Mouse (Mus musculus) embryonic facial prominence, embryonic 12.5 days (tissue): Measurements from ENCODE around the gene Vps41. TPM values are rescaled to one million over a fixed set of nuclear protein-coding genes. Genes with fewer than 3 reads are reported as not detected.
A peak's percentile ranks its signal among the peaks of the same experiment; 100 is the strongest.

Experiments
- ATAC-seq: fragments of 200-750 bp; cut with Nextera tagmentation; 2 replicates; pipeline ENCODE4 v1.8.0; 2017; ENCODE audit not compliant: insufficient number of reproducible peaks, insufficient read depth, low FRiP score, low TSS enrichment
- H3K27ac ChIP-seq: fragments of 300-500 bp; sonication (generic); 2 replicates; pipeline ENCODE4 v1.5.1; 2016; ENCODE audit warnings: mild to moderate bottlenecking
- H3K27me3 ChIP-seq: fragments of 300-500 bp; sonication (generic); 2 replicates; pipeline ENCODE4 v1.6.1; 2016; ENCODE audit warnings: mild to moderate bottlenecking, moderate library complexity
- H3K36me3 ChIP-seq: fragments of 300-500 bp; sonication (generic); 2 replicates; pipeline ENCODE4 v1.6.1; 2016; ENCODE audit warnings: mild to moderate bottlenecking
- H3K4me1 ChIP-seq: fragments of 300-500 bp; sonication (generic); 2 replicates; pipeline ENCODE4 v1.6.1; 2016
- H3K4me2 ChIP-seq: fragments of 300-500 bp; sonication (generic); replicated peaks from 2 replicates; pipeline ENCODE4 v1.6.1; 2016; ENCODE audit warnings: mild to moderate bottlenecking, moderate library complexity
- H3K4me3 ChIP-seq: fragments of 300-500 bp; sonication (generic); 2 replicates; pipeline ENCODE4 v1.5.1; 2016; ENCODE audit warnings: mild to moderate bottlenecking
- H3K9ac ChIP-seq: fragments of 300-500 bp; sonication (generic); 2 replicates; pipeline ENCODE4 v1.6.1; 2016; ENCODE audit warnings: mild to moderate bottlenecking, moderate library complexity
- H3K9me3 ChIP-seq: fragments of 300-500 bp; sonication (generic); 2 replicates; pipeline ENCODE4 v1.6.1; 2016; ENCODE audit warnings: mild to moderate bottlenecking, moderate library complexity
- WGBS: fragments of 180-500 bp; shearing (Covaris S2); methylation state at CpG from one replicate; pipeline ENCODE4 v1.1.7; 2016; 5-methylcytosine and 5-hydroxymethylcytosine counted together
- polyA plus RNA-seq: library from polyadenylated mRNA; unstranded; fragments of >200 nt; fragmentation: Nextera tagmentation; extraction: Ambion mirVana; gene quantifications from 2 replicates; pipeline ENCODE4 v1.2.1, GENCODE M21; 2016

Vps41 gene
- polyA plus RNA-seq: 78.2 and 78.8 TPM in 2 replicates

DNA sequence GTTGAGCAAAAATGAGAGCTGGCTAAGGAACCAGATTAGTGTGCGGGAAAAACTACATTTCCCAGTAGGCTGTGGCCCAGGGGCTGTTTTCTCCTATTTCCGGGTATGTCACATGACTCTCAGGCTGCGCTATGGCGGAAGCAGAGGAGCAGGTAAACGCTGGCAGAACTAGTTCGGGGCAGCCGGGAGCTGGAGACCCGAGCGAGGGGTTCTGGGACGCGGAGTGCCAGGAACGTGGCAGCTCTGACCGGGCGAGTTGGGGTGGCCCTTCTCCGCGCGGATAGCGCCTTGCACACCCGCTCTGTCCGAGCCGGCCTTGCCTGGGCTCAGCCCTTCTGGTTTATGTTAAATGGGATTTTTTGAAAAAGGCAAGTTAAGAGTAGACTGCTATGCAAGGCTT lies at the start of gene Vps41:
Gene Vps41, plus strand, starts transcription at position 102 of the 400 bp plus-strand sequence.
- H3K27ac ChIP-seq: no peak within 1 kb of the TSS
- no peaks in the 10 kb centered on the region for H3K9me3 ChIP-seq
- H3K4me1 ChIP-seq: 0 out of 2 replicates have a peak, but pooled peaks cover 3% of the 10 kb centered on the region
- peak within 1 kb of the TSS; percentile 68 for H3K9ac ChIP-seq
- no peaks in the 10 kb centered on the region for H3K36me3 ChIP-seq
- H3K27me3 ChIP-seq: no peaks in the 10 kb centered on the region
- under 1% methylated on average over 21 of the region's 21 CpGs for WGBS
- H3K4me2 ChIP-seq: peak within 1 kb of the TSS; percentile 53
- ATAC-seq: peak; percentile 98
- H3K4me3 ChIP-seq: peak within 1 kb of the TSS; percentile 83

DNA sequence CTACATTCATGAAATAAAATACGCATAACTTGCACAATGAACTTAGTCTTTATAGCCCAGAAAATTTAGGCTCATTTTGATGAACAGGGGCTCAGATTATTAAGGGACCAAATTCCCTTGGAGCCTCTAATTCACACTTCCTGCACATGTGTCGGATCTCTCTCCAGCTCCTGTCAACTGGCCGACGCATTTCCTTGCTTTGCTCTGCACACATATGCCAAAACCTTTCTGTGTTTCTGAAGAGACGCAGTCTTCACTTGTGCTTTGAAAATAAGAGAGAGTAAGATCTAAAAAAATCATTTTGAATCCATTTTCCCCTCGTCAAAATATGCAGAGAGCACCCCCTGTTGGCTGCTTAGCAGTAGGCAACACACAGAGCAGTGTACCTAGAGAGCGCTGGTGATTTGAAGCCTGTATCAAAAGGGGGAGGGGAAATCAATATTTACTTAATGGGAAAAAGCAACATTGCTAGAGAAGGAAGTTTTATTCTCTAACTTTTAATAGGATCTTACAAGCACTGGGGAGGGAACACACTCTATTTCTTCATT lies 18.5 kb upstream of the Vps41 start:
- WGBS: 37% methylated on average over 7 of the region's 7 CpGs
- Histone ChIP-seq H3K4me1 (no peaks in the 10 kb centered on the region), H3K9ac (no peak overlapping the region), H3K4me2 (no peak overlapping the region), H3K4me3 (no peak overlapping the region), H3K9me3 (no peaks in the 10 kb centered on the region), H3K27ac (no peak overlapping the region), H3K36me3 (no peaks in the 10 kb centered on the region), H3K27me3 (no peaks in the 10 kb centered on the region)
- no peak for ATAC-seq

DNA sequence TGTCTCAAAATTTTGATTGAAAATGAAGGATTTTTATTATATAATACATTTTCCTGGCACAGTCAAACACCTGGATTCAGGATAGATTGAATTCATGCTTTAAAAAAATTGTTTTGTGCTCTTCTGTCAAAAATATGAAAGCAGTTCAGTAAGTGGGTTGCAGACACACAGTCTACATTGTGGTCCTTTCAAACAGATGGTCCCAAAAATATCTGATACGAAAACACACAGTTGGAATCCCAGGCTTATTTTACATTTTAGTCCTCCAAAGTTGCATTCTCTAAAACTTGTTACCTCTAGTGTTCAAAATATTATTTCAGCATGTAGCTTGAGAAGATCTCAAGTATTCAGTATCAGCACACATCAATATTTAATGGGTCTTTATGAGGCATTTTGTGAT lies 5.4 kb upstream of the Vps41 start:
- Histone ChIP-seq H3K4me3 (no peak overlapping the region), H3K4me2 (no peak overlapping the region), H3K27ac (no peak overlapping the region), H3K9me3 (no peaks in the 10 kb centered on the region), H3K27me3 (no peaks in the 10 kb centered on the region), H3K4me1 (no peaks in the 10 kb centered on the region), H3K9ac (no peak overlapping the region), H3K36me3 (no peaks in the 10 kb centered on the region)
- ATAC-seq: no peak
- WGBS: 83% methylated on average over 1 of the region's 1 CpGs

DNA sequence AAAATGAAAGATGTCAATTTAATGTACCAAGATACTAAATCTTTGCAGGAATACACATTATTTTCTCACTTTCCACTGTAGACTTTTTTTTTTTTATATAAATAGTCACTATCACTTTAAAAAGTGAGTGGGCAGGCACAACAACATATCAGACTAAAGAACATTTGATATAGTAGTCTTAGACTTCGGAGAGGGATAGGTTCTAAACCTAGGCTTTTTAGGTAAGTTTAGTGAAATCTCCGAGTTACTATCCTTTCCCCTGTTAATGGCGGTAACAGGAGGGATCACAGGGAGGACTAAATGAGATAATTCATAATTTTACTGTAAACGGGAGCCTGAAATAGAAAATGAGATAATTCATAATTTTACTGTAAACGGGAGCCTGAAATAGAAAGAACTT lies 379 bp upstream of the Vps41 start:
- H3K9me3 ChIP-seq: no peaks in the 10 kb centered on the region
- no peak overlapping the region for H3K27ac ChIP-seq
- no peak for ATAC-seq
- no peak overlapping the region for H3K4me3 ChIP-seq
- no peaks in the 10 kb centered on the region for H3K27me3 ChIP-seq
- peak overlapping the region; percentile 53; the same call in 1 of the 2 replicates for H3K4me2 ChIP-seq
- 44% methylated on average over 5 of the region's 5 CpGs for WGBS
- 0 out of 2 replicates have a peak, but pooled peaks cover 3% of the 10 kb centered on the region for H3K4me1 ChIP-seq
- no peaks in the 10 kb centered on the region for H3K36me3 ChIP-seq
- H3K9ac ChIP-seq: no peak overlapping the region

DNA sequence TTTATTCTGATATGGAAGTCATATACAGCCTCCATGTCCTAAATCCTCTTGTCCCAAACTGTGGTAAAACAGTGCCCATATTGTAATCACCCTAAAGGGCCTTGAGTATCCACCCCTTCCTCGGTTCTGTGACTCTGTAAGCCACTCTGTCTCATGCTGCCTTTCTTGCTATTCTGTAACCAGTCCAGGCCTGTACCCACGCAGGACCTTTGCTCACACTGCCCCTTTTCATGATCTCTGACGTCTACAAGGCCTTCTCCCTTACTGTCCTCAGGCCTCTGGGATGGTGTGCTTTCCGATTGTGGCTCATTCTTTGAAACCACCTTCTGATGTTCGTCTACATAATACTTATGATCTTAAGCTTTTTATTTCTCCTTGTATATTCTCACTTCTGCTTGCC lies 1.4 kb downstream of the Vps41 start:
- Histone ChIP-seq H3K27ac (no peak overlapping the region), H3K9me3 (no peaks in the 10 kb centered on the region), H3K9ac (no peak overlapping the region), H3K4me1 (0 out of 2 replicates have a peak, but pooled peaks cover 3% of the 10 kb centered on the region), H3K4me3 (no peak overlapping the region), H3K4me2 (no peak overlapping the region), H3K27me3 (no peaks in the 10 kb centered on the region), H3K36me3 (no peaks in the 10 kb centered on the region)
- no peak for ATAC-seq
- 78% methylated on average over 5 of the region's 5 CpGs for WGBS

DNA sequence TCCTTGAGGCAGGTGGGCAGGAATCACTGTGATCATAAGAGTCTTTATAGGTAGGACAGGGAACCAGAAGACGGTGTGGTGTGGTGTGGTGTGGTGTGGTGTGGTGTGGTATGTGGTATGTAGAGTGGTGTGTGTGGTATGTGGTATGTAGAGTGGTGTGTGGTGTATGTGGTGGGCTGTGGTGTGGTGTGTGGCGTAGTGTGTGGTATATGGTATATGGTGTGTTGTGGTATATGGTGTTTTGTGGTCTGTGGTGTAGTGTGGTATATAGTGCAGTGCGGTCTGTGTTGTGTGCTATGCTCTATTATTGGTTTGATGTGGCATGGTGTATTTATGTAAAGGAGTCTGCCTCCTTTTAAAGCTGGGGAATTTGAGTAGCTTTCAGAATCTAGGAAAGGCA lies 13.6 kb downstream of the Vps41 start:
- 0 out of 2 replicates have a peak, but pooled peaks have one; percentile 28 for ATAC-seq
- Histone ChIP-seq H3K36me3 (peaks cover 7% of the 10 kb centered on the region; the same call in 1 of the 2 replicates), H3K9ac (no peak overlapping the region), H3K4me3 (no peak overlapping the region), H3K4me2 (no peak overlapping the region), H3K4me1 (no peaks in the 10 kb centered on the region), H3K27ac (no peak overlapping the region), H3K27me3 (no peaks in the 10 kb centered on the region), H3K9me3 (no peaks in the 10 kb centered on the region)
- WGBS: 94% methylated on average over 3 of the region's 3 CpGs

DNA sequence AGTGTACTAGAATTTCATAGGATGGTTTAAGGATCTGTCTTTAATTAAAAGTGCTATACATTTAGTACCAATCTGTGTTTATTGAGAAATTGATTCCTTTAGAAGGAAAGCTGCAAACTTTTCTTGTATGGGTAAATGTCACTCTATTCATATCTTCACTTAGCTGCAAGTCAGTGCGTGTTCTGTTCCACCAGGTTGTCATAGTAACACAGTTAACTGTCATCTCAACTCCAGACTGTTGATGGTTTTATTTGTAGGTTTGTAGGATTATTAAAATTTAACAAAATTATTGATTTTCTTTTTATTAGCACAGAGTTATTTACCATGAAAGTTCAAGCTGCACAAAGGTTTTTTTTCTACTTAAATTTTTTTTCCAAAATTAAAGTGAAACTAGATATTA lies 19.5 kb downstream of the Vps41 start:
- Histone ChIP-seq H3K9ac (no peak overlapping the region), H3K9me3 (no peaks in the 10 kb centered on the region), H3K36me3 (peaks cover 22% of the 10 kb centered on the region), H3K4me2 (no peak overlapping the region), H3K4me1 (no peaks in the 10 kb centered on the region), H3K27ac (no peak overlapping the region), H3K4me3 (no peak overlapping the region), H3K27me3 (no peaks in the 10 kb centered on the region)
- WGBS: 85% methylated on average over 1 of the region's 1 CpGs
- no peak for ATAC-seq

DNA sequence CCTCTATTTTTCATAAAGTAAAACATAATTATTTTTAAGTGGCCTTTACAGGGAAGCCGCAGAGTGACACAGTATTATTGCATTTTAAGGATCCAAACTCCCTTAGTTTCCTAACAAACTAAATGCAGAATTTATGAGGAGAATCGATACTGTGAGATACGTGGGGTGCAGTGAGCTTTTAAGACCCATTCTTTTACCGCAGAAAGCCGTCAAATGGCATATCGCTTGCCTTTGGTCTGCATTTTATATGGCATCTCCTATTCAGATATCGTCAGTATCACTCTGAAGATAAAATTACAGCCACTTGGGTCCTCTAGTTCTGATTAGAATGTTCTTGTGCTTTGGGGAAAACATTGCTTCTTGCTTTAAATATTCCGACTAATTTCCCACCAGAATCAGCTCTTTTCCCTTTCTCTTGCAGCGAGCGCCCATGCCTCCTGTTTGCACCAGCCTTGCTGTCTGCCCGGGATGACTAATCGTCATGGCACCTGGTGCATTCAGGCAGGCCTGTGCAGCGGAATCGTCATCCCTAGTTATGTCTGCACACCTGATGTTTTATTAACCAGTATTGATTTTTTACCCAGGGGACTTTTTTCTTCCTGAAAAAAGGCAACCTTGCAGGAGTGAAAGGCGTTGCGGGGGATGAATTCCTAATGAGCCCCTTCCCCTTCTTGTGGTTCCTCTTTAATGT lies 26.6 kb downstream of the Vps41 start:
- no peak overlapping the region for H3K4me2 ChIP-seq
- H3K4me1 ChIP-seq: no peaks in the 10 kb centered on the region
- 86% methylated on average over 16 of the region's 16 CpGs for WGBS
- H3K27me3 ChIP-seq: no peaks in the 10 kb centered on the region
- ATAC-seq: no peak
- no peak overlapping the region for H3K27ac ChIP-seq
- H3K9ac ChIP-seq: no peak overlapping the region
- H3K9me3 ChIP-seq: no peaks in the 10 kb centered on the region
- peaks cover 23% of the 10 kb centered on the region for H3K36me3 ChIP-seq
- no peak overlapping the region for H3K4me3 ChIP-seq

DNA sequence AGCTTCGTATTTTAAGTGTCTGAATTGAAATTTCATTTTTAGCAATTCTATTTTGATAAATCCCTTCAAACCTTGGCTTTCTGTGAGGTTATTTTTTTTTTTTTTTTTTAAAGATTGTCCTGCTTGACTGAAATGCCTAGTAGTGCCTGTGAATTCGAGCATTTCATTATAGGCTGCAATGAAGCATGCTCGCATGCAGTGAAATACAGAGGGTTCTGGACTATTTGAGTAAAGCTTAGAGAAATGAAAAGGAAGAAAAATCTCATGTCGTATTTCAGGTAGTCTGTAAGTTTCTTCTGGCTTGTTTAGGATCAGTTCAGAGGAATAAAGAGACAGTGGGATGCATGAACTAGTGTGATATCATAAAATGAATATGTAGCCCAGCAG lies 27.2 kb downstream of the Vps41 start:
- 85% methylated on average over 4 of the region's 4 CpGs for WGBS
- H3K4me2 ChIP-seq: no peak overlapping the region
- no peak for ATAC-seq
- H3K4me1 ChIP-seq: no peaks in the 10 kb centered on the region
- no peak overlapping the region for H3K27ac ChIP-seq
- no peak overlapping the region for H3K9ac ChIP-seq
- H3K9me3 ChIP-seq: no peaks in the 10 kb centered on the region
- H3K27me3 ChIP-seq: no peaks in the 10 kb centered on the region
- peaks cover 23% of the 10 kb centered on the region for H3K36me3 ChIP-seq
- no peak overlapping the region for H3K4me3 ChIP-seq

DNA sequence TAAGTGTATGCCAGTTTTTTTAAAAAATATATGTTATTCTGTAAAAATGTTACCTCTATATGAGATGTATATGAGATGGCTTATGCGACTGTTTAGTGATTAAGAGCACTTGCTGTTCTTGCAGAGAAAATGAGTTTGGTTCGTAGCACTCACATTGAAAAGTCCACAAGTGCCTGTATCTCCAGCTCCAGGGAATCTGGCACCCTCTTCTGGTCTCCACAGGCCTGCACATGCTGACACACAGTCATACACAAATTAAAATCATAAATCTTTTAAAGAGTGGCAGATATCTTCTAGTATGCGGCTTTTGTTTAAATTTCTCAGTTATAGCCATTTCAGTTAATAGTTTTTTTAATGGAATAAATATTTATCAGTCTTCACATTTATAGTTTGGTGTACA lies 40.9 kb downstream of the Vps41 start:
- H3K9ac ChIP-seq: no peak overlapping the region
- no peaks in the 10 kb centered on the region for H3K27me3 ChIP-seq
- WGBS: 79% methylated on average over 3 of the region's 3 CpGs
- no peaks in the 10 kb centered on the region for H3K36me3 ChIP-seq
- no peaks in the 10 kb centered on the region for H3K9me3 ChIP-seq
- no peak for ATAC-seq
- H3K27ac ChIP-seq: no peak overlapping the region
- no peak overlapping the region for H3K4me2 ChIP-seq
- no peaks in the 10 kb centered on the region for H3K4me1 ChIP-seq
- no peak overlapping the region for H3K4me3 ChIP-seq

DNA sequence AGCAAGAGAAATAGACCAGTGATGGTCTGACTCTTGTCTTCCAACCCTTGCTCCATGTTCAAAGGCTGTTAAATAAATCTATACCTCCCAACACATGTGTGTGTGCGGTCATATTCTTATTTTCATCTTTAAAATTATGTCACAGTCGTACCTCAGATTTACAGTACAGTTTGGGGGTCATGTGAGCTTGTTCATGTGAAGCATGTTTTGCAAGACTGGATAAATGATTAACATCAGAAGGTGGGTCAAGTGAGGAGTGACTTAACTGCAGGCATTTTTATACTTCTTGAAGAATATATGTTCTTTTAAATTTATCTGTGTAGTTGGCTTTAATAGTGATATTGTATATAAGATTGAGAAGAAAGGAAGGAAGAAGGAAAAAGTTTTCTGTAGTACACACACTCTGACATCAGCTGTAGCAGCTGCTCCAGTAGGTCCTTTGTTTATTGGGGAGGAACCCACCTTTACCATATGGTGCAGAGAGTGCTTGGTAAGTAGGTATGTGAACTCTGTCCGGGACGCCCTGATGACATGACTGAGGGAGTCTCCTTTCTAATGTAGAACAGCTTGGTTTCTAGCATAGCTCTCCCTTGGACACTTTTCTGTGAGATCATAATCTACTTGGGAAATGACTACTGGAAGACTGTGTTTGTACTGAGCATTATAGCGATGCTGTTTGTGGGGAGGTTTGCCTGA lies 42.4 kb downstream of the Vps41 start:
- 86% methylated on average over 5 of the region's 5 CpGs for WGBS
- Histone ChIP-seq H3K4me1 (peaks cover 5% of the 10 kb centered on the region; the same call in 1 of the 2 replicates), H3K27me3 (no peaks in the 10 kb centered on the region), H3K4me3 (no peak overlapping the region), H3K36me3 (no peaks in the 10 kb centered on the region), H3K9me3 (no peaks in the 10 kb centered on the region), H3K27ac (no peak overlapping the region), H3K4me2 (no peak overlapping the region), H3K9ac (no peak overlapping the region)
- no peak for ATAC-seq

DNA sequence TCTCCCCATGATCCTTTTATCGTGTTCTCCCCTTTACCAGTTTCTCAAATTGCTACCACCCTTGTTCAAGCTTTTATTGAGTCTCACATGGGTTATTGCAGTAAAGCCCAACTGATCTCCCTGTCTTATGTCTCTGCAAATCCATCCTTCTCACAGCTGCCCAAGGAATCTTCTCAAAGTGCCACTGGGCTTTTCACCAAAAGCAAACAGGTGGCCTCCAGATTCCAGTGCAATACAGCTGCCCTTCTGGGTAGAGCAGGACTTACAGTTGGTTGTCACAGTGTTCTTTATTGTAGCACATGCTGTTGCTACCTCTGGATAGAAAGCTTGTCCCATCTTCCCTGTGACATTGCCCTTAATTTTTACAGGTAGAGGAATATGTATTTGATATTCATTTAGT lies 44.4 kb downstream of the Vps41 start:
- Histone ChIP-seq H3K36me3 (no peaks in the 10 kb centered on the region), H3K27me3 (no peaks in the 10 kb centered on the region), H3K4me3 (no peak overlapping the region), H3K4me1 (peaks cover 5% of the 10 kb centered on the region; the same call in 1 of the 2 replicates), H3K27ac (no peak overlapping the region), H3K4me2 (no peak overlapping the region), H3K9ac (no peak overlapping the region), H3K9me3 (no peaks in the 10 kb centered on the region)
- no peak for ATAC-seq
- 83% methylated on average over 1 of the region's 1 CpGs for WGBS
